Mouse (Mus musculus) hindbrain, embryonic 13.5 days (tissue): ENCODE results near the gene Cx3cr1. TPM values are rescaled to one million over a fixed set of nuclear protein-coding genes. Genes with fewer than 3 reads are reported as not detected.

ENCODE experiments used
- ATAC-seq: fragments of 200-750 bp; cut with Nextera tagmentation; 2 replicates; pipeline ENCODE4 v1.8.0; 2017; ENCODE audit warnings: moderate TSS enrichment; ENCODE audit not compliant: low FRiP score
- H3K27ac ChIP-seq: fragments of 300-500 bp; sonication (generic); 2 replicates; pipeline ENCODE4 v1.5.1; 2015; ENCODE audit warnings: inconsistent platforms, mild to moderate bottlenecking, moderate library complexity
- H3K27me3 ChIP-seq: fragments of 300-500 bp; sonication (generic); 2 replicates; pipeline ENCODE4 v1.6.1; 2015; ENCODE audit warnings: mild to moderate bottlenecking, inconsistent platforms
- H3K36me3 ChIP-seq: fragments of 300-500 bp; sonication (generic); 2 replicates; pipeline ENCODE4 v1.6.1; 2015; ENCODE audit warnings: mild to moderate bottlenecking, inconsistent platforms
- H3K4me1 ChIP-seq: fragments of 300-500 bp; sonication (generic); replicated peaks from 2 replicates; pipeline ENCODE4 v1.6.1; 2015; ENCODE audit warnings: inconsistent platforms
- H3K4me2 ChIP-seq: fragments of 300-500 bp; sonication (generic); 2 replicates; pipeline ENCODE4 v1.6.1; 2015; ENCODE audit warnings: inconsistent platforms, mild to moderate bottlenecking, moderate library complexity
- H3K4me3 ChIP-seq: fragments of 300-500 bp; sonication (generic); 2 replicates; pipeline ENCODE4 v1.5.1; 2015; ENCODE audit warnings: mild to moderate bottlenecking, inconsistent platforms
- H3K9ac ChIP-seq: fragments of 300-500 bp; sonication (generic); 2 replicates; pipeline ENCODE4 v1.6.1; 2015; ENCODE audit warnings: mild to moderate bottlenecking, inconsistent platforms
- H3K9me3 ChIP-seq: fragments of 300-500 bp; sonication (generic); 2 replicates; pipeline ENCODE4 v1.6.1; 2016; ENCODE audit warnings: inconsistent platforms
- WGBS: fragments of 180-500 bp; shearing (Covaris S2); methylation state at CpG from one replicate; pipeline ENCODE4 v1.1.7; 2015; 5-methylcytosine and 5-hydroxymethylcytosine counted together
- polyA plus RNA-seq: library from polyadenylated mRNA; unstranded; fragments of >200 nt; fragmentation: Nextera tagmentation; extraction: Ambion mirVana; gene quantifications from 2 replicates; pipeline ENCODE4 v1.2.1, GENCODE M21; 2015

Gene Cx3cr1
- polyA plus RNA-seq, 1 experiment from 2014 or later: 9.5 TPM

GRCm38 (mm10) chr9:119937005-119937773 is 132.5 kb downstream of the Cx3cr1 start, which contains the start of the genes Gorasp1 and Ttc21a:
Gene Gorasp1, minus strand, starts transcription at chr9:119937565.
Gene Ttc21a, plus strand, starts transcription at chr9:119937606.
- peak within 1 kb of the TSS; percentile 61 for H3K4me3 ChIP-seq
- peak within 1 kb of the TSS; percentile 83 for H3K9ac ChIP-seq
- peaks cover 10% of the 10 kb centered on the region for H3K36me3 ChIP-seq
- H3K4me2 ChIP-seq: peak within 1 kb of the TSS; percentile 77
- no peaks in the 10 kb centered on the region for H3K9me3 ChIP-seq
- peak; percentile 96 for ATAC-seq
- H3K27me3 ChIP-seq: peaks cover 3% of the 10 kb centered on the region; the same call in 1 of the 2 replicates
- peaks cover 17% of the 10 kb centered on the region for H3K4me1 ChIP-seq
- WGBS: under 1% methylated on average over 40 of the region's 40 CpGs
- H3K27ac ChIP-seq: peak within 1 kb of the TSS; percentile 72

GRCm38 (mm10) chr9:119933675-119934074 is 136.0 kb downstream of the Cx3cr1 start:
- no peak overlapping the region for H3K4me2 ChIP-seq
- H3K27me3 ChIP-seq: peaks cover 3% of the 10 kb centered on the region; the same call in 1 of the 2 replicates
- no peak overlapping the region for H3K27ac ChIP-seq
- no peak for ATAC-seq
- no peak overlapping the region for H3K9ac ChIP-seq
- WGBS: 93% methylated on average over 6 of the region's 6 CpGs
- H3K9me3 ChIP-seq: no peaks in the 10 kb centered on the region
- H3K36me3 ChIP-seq: peaks cover 44% of the 10 kb centered on the region
- H3K4me1 ChIP-seq: peaks cover 17% of the 10 kb centered on the region
- H3K4me3 ChIP-seq: no peak overlapping the region

GRCm38 (mm10) chr9:119932358-119932757 is 137.3 kb downstream of the Cx3cr1 start:
- H3K36me3 ChIP-seq: peaks cover 57% of the 10 kb centered on the region
- no peak for ATAC-seq

GRCm38 (mm10) chr9:119926497-119926896 is 143.2 kb downstream of the Cx3cr1 start:
- Histone ChIP-seq H3K36me3 (peaks cover 96% of the 10 kb centered on the region), H3K27me3 (no peaks in the 10 kb centered on the region), H3K9me3 (no peaks in the 10 kb centered on the region), H3K4me1 (no peaks in the 10 kb centered on the region), H3K4me3 (no peak overlapping the region), H3K27ac (no peak overlapping the region), H3K4me2 (no peak overlapping the region), H3K9ac (no peak overlapping the region)
- 86% methylated on average over 5 of the region's 5 CpGs for WGBS
- ATAC-seq: no peak

More at GRCm38 (mm10) chr9:119932358-119932757, 137.3 kb downstream of the Cx3cr1 start:
- no peak overlapping the region for H3K9ac ChIP-seq
- no peaks in the 10 kb centered on the region for H3K27me3 ChIP-seq
- no peak overlapping the region for H3K4me2 ChIP-seq
- H3K4me3 ChIP-seq: no peak overlapping the region
- no peaks in the 10 kb centered on the region for H3K9me3 ChIP-seq
- H3K27ac ChIP-seq: no peak overlapping the region
- peaks cover 9% of the 10 kb centered on the region for H3K4me1 ChIP-seq
- WGBS: 91% methylated on average over 12 of the region's 12 CpGs

GRCm38 (mm10) chr9:119925729-119926128 is 143.9 kb downstream of the Cx3cr1 start:
- WGBS: 75% methylated on average over 8 of the region's 8 CpGs
- Histone ChIP-seq H3K4me1 (no peaks in the 10 kb centered on the region), H3K9me3 (no peaks in the 10 kb centered on the region), H3K9ac (no peak overlapping the region), H3K4me2 (no peak overlapping the region), H3K27me3 (no peaks in the 10 kb centered on the region), H3K36me3 (peaks cover 95% of the 10 kb centered on the region), H3K4me3 (no peak overlapping the region), H3K27ac (no peak overlapping the region)
- ATAC-seq: no peak

GRCm38 (mm10) chr9:119925120-119925657 is 144.5 kb downstream of the Cx3cr1 start:
- Histone ChIP-seq H3K27ac (no peak overlapping the region), H3K4me1 (no peaks in the 10 kb centered on the region), H3K4me2 (no peak overlapping the region), H3K36me3 (peaks cover 95% of the 10 kb centered on the region), H3K9me3 (no peaks in the 10 kb centered on the region), H3K4me3 (no peak overlapping the region), H3K9ac (no peak overlapping the region), H3K27me3 (no peaks in the 10 kb centered on the region)
- no peak for ATAC-seq
- 91% methylated on average over 16 of the region's 16 CpGs for WGBS

GRCm38 (mm10) chr9:119923462-119923861 is 146.2 kb downstream of the Cx3cr1 start:
- ATAC-seq: no peak
- no peaks in the 10 kb centered on the region for H3K27me3 ChIP-seq
- peaks cover 96% of the 10 kb centered on the region for H3K36me3 ChIP-seq
- H3K4me3 ChIP-seq: no peak overlapping the region
- no peak overlapping the region for H3K4me2 ChIP-seq
- no peaks in the 10 kb centered on the region for H3K4me1 ChIP-seq
- H3K27ac ChIP-seq: no peak overlapping the region
- no peaks in the 10 kb centered on the region for H3K9me3 ChIP-seq
- 97% methylated on average over 4 of the region's 4 CpGs for WGBS
- H3K9ac ChIP-seq: no peak overlapping the region

GRCm38 (mm10) chr9:119919858-119920257 is 149.8 kb downstream of the Cx3cr1 start:
- no peak for ATAC-seq
- WGBS: 77% methylated on average over 1 of the region's 1 CpGs
- H3K36me3 ChIP-seq: peaks cover 91% of the 10 kb centered on the region

GRCm38 (mm10) chr9:119913087-119913838 is 156.4 kb downstream of the Cx3cr1 start:
- Histone ChIP-seq H3K4me2 (no peak overlapping the region), H3K4me3 (no peak overlapping the region), H3K9me3 (no peaks in the 10 kb centered on the region), H3K27me3 (no peaks in the 10 kb centered on the region), H3K9ac (no peak overlapping the region), H3K4me1 (no peaks in the 10 kb centered on the region), H3K27ac (peak overlapping the region; percentile 23; the same call in 1 of the 2 replicates), H3K36me3 (peaks cover 91% of the 10 kb centered on the region)
- WGBS: 76% methylated on average over 12 of the region's 13 CpGs
- ATAC-seq: no peak

More at GRCm38 (mm10) chr9:119919858-119920257, 149.8 kb downstream of the Cx3cr1 start:
- no peaks in the 10 kb centered on the region for H3K27me3 ChIP-seq
- no peak overlapping the region for H3K4me3 ChIP-seq
- H3K4me2 ChIP-seq: no peak overlapping the region
- H3K9me3 ChIP-seq: no peaks in the 10 kb centered on the region
- no peak overlapping the region for H3K27ac ChIP-seq
- no peak overlapping the region for H3K9ac ChIP-seq
- no peaks in the 10 kb centered on the region for H3K4me1 ChIP-seq

- no peak overlapping the region for H3K9ac ChIP-seq
- H3K27ac ChIP-seq: no peak overlapping the region
- H3K36me3 ChIP-seq: peaks cover 92% of the 10 kb centered on the region
- H3K27me3 ChIP-seq: no peaks in the 10 kb centered on the region
- no peak for ATAC-seq
- no peak overlapping the region for H3K4me2 ChIP-seq
- no peaks in the 10 kb centered on the region for H3K9me3 ChIP-seq
- H3K4me1 ChIP-seq: no peaks in the 10 kb centered on the region
- H3K4me3 ChIP-seq: no peak overlapping the region
- WGBS: 93% methylated on average over 3 of the region's 3 CpGs
Observed at GRCm38 (mm10) chr9:119909931-119910330, 159.7 kb downstream of the Cx3cr1 start.

- WGBS: 100% methylated on average over 3 of the region's 3 CpGs
- Histone ChIP-seq H3K4me3 (no peak overlapping the region), H3K27ac (no peak overlapping the region), H3K4me2 (no peak overlapping the region), H3K36me3 (peaks cover 92% of the 10 kb centered on the region), H3K9me3 (no peaks in the 10 kb centered on the region), H3K9ac (no peak overlapping the region), H3K27me3 (no peaks in the 10 kb centered on the region), H3K4me1 (no peaks in the 10 kb centered on the region)
- ATAC-seq: no peak
Observed at GRCm38 (mm10) chr9:119908708-119909107, 161.0 kb downstream of the Cx3cr1 start.

- no peak overlapping the region for H3K4me2 ChIP-seq
- no peaks in the 10 kb centered on the region for H3K27me3 ChIP-seq
- no peaks in the 10 kb centered on the region for H3K9me3 ChIP-seq
- no peaks in the 10 kb centered on the region for H3K4me1 ChIP-seq
- WGBS: 88% methylated on average over 12 of the region's 12 CpGs
- no peak overlapping the region for H3K27ac ChIP-seq
- H3K4me3 ChIP-seq: no peak overlapping the region
- no peak overlapping the region for H3K9ac ChIP-seq
- no peak for ATAC-seq
- H3K36me3 ChIP-seq: peaks cover 57% of the 10 kb centered on the region
Observed at GRCm38 (mm10) chr9:119902410-119903151, 167.1 kb downstream of the Cx3cr1 start.
